Mouse (Mus musculus): ENCODE data around the gene Ppil1. TPM values are rescaled to one million over a fixed set of nuclear protein-coding genes. Genes with fewer than 3 reads are reported as not detected.
A peak's percentile ranks its signal among the peaks of the same experiment; 100 is the strongest.

The Ppil1 gene
- polyA plus RNA-seq, 1 experiment from 2014 or later: 42.1 TPM

GRCm38 (mm10) chr17:29213381-29214192 lies 50.4 kb downstream of the Ppil1 start:
- WGBS (ENCODE audit: insufficient replicate concordance): 40% methylated on average over 12 of the region's 12 CpGs
- Histone ChIP-seq H3K4me2 (ENCODE audit: low read depth, low read length) (no peak overlapping the region), H3K9ac (replicated peaks) (no peak overlapping the region), H3K4me1 (ENCODE audit: insufficient read depth) (peaks cover 4% of the 10 kb centered on the region; the same call in 1 of the 2 replicates), H3K9me3 (ENCODE audit: low read length) (no peaks in the 10 kb centered on the region), H3K27me3 (ENCODE audit: insufficient read depth, low read length) (peaks cover 3% of the 10 kb centered on the region; the same call in 1 of the 2 replicates), H3K36me3 (replicated peaks; ENCODE audit: insufficient read depth, low read length) (no peaks in the 10 kb centered on the region), H3K27ac (ENCODE audit: low read depth) (no peak overlapping the region), H3K4me3 (ENCODE audit: low read depth, low read length) (no peak overlapping the region)
- ATAC-seq (no peak), DNase-seq (no peak)
- TF ChIP-seq EP300 (IDR thresholded peaks at IDR 0.05; ENCODE audit: low read depth): no peak
- TF ChIP-seq CTCF (IDR thresholded peaks at IDR 0.05; ENCODE audit: low read depth): no peak

GRCm38 (mm10) chr17:29211836-29212235 lies 52.1 kb downstream of the Ppil1 start:
- H3K9me3 ChIP-seq (ENCODE audit: low read length): no peaks in the 10 kb centered on the region
- H3K27ac ChIP-seq (ENCODE audit: low read depth): no peak overlapping the region
- H3K9ac ChIP-seq (replicated peaks): no peak overlapping the region
- WGBS (ENCODE audit: insufficient replicate concordance): 40% methylated on average over 7 of the region's 7 CpGs
- H3K4me2 ChIP-seq (ENCODE audit: low read depth, low read length): no peak overlapping the region
- ATAC-seq: no peak
- TF ChIP-seq CTCF (IDR thresholded peaks at IDR 0.05; ENCODE audit: low read depth) (no peak), EP300 (IDR thresholded peaks at IDR 0.05; ENCODE audit: low read depth) (no peak)
- DNase-seq: no peak
- H3K27me3 ChIP-seq (ENCODE audit: insufficient read depth, low read length): peaks cover 3% of the 10 kb centered on the region; the same call in 1 of the 2 replicates
- H3K36me3 ChIP-seq (replicated peaks; ENCODE audit: insufficient read depth, low read length): no peaks in the 10 kb centered on the region
- H3K4me1 ChIP-seq (ENCODE audit: insufficient read depth): peaks cover 3% of the 10 kb centered on the region; the same call in 1 of the 2 replicates
- H3K4me3 ChIP-seq (ENCODE audit: low read depth, low read length): no peak overlapping the region

GRCm38 (mm10) chr17:29210037-29210436 lies 53.9 kb downstream of the Ppil1 start:
- Histone ChIP-seq H3K9me3 (ENCODE audit: low read length) (no peaks in the 10 kb centered on the region), H3K4me3 (ENCODE audit: low read depth, low read length) (no peak overlapping the region), H3K4me1 (ENCODE audit: insufficient read depth) (no peaks in the 10 kb centered on the region), H3K9ac (replicated peaks) (no peak overlapping the region), H3K36me3 (replicated peaks; ENCODE audit: insufficient read depth, low read length) (no peaks in the 10 kb centered on the region), H3K27ac (ENCODE audit: low read depth) (no peak overlapping the region), H3K4me2 (ENCODE audit: low read depth, low read length) (no peak overlapping the region), H3K27me3 (ENCODE audit: insufficient read depth, low read length) (peaks cover 3% of the 10 kb centered on the region; the same call in 1 of the 2 replicates)
- no peak for TF ChIP-seq EP300 (IDR thresholded peaks at IDR 0.05; ENCODE audit: low read depth)
- no peak for DNase-seq
- peak; percentile 92 for ATAC-seq
- WGBS (ENCODE audit: insufficient replicate concordance): 80% methylated on average over 3 of the region's 3 CpGs

- Histone ChIP-seq H3K4me2 (ENCODE audit: low read depth, low read length) (no peak overlapping the region), H3K27me3 (ENCODE audit: insufficient read depth, low read length) (no peaks in the 10 kb centered on the region), H3K4me3 (ENCODE audit: low read depth, low read length) (no peak overlapping the region), H3K9me3 (ENCODE audit: low read length) (no peaks in the 10 kb centered on the region), H3K9ac (replicated peaks) (no peak overlapping the region), H3K4me1 (ENCODE audit: insufficient read depth) (no peaks in the 10 kb centered on the region), H3K36me3 (replicated peaks; ENCODE audit: insufficient read depth, low read length) (no peaks in the 10 kb centered on the region), H3K27ac (ENCODE audit: low read depth) (no peak overlapping the region)
- TF ChIP-seq CTCF (IDR thresholded peaks at IDR 0.05; ENCODE audit: low read depth): no peak
- TF ChIP-seq EP300 (IDR thresholded peaks at IDR 0.05; ENCODE audit: low read depth): no peak
- WGBS (ENCODE audit: insufficient replicate concordance): 74% methylated on average over 7 of the region's 7 CpGs
- DNase-seq (no peak), ATAC-seq (no peak)
Observed at GRCm38 (mm10) chr17:29206052-29206451, 57.9 kb downstream of the Ppil1 start.

- no peak for TF ChIP-seq CTCF (IDR thresholded peaks at IDR 0.05; ENCODE audit: low read depth)
- no peak for TF ChIP-seq EP300 (IDR thresholded peaks at IDR 0.05; ENCODE audit: low read depth)
- WGBS (ENCODE audit: insufficient replicate concordance): 69% methylated on average over 6 of the region's 6 CpGs
Observed at GRCm38 (mm10) chr17:29202604-29203003, 61.4 kb downstream of the Ppil1 start.

More at GRCm38 (mm10) chr17:29202604-29203003, 61.4 kb downstream of the Ppil1 start:
- ATAC-seq (no peak), DNase-seq (no peak)
- Histone ChIP-seq H3K36me3 (replicated peaks; ENCODE audit: insufficient read depth, low read length) (no peaks in the 10 kb centered on the region), H3K9me3 (ENCODE audit: low read length) (no peaks in the 10 kb centered on the region), H3K4me1 (ENCODE audit: insufficient read depth) (no peaks in the 10 kb centered on the region), H3K9ac (replicated peaks) (no peak overlapping the region), H3K27me3 (ENCODE audit: insufficient read depth, low read length) (no peaks in the 10 kb centered on the region), H3K4me2 (ENCODE audit: low read depth, low read length) (no peak overlapping the region), H3K27ac (ENCODE audit: low read depth) (no peak overlapping the region), H3K4me3 (ENCODE audit: low read depth, low read length) (no peak overlapping the region)

Other genes starting within 250 kb of the Ppil1 start
- 163 and 166 TPM in 2 replicates for gene Srsf3, start 231.6 kb downstream of the Ppil1 start, polyA plus RNA-seq (2015; fragmentation: Nextera tagmentation; extraction: Ambion mirVana)
- gene Cdkn1a, start 173.2 kb downstream of the Ppil1 start, polyA plus RNA-seq (2015; fragmentation: Nextera tagmentation; extraction: Ambion mirVana): 42.4 and 58.1 TPM in 2 replicates
- gene Rab44, start 150.0 kb downstream of the Ppil1 start, polyA plus RNA-seq (2015; fragmentation: Nextera tagmentation; extraction: Ambion mirVana): 5.4 and 6.3 TPM in 2 replicates
- gene Cpne5, start 26.0 kb downstream of the Ppil1 start, polyA plus RNA-seq (2015; fragmentation: Nextera tagmentation; extraction: Ambion mirVana): 0.33 and 0.46 TPM in 2 replicates
- gene BC004004, start 4.6 kb upstream of the Ppil1 start, polyA plus RNA-seq (2015; fragmentation: Nextera tagmentation; extraction: Ambion mirVana): 101 and 105 TPM in 2 replicates
- gene Pi16, start 53.5 kb upstream of the Ppil1 start, polyA plus RNA-seq (2015; fragmentation: Nextera tagmentation; extraction: Ambion mirVana): 2.1 and 2.2 TPM in 2 replicates
- gene Mtch1, start 83.7 kb upstream of the Ppil1 start, polyA plus RNA-seq (2015; fragmentation: Nextera tagmentation; extraction: Ambion mirVana): 49.0 and 57.5 TPM in 2 replicates
- gene Fgd2, start 96.7 kb upstream of the Ppil1 start, polyA plus RNA-seq (2015; fragmentation: Nextera tagmentation; extraction: Ambion mirVana): 6.3 and 8.9 TPM in 2 replicates
- 35.6 and 57.1 TPM in 2 replicates for gene Pim1, start 226.6 kb upstream of the Ppil1 start, polyA plus RNA-seq (2015; fragmentation: Nextera tagmentation; extraction: Ambion mirVana)

All from liver, postnatal 0 days (tissue).